22 mouse cellular contexts compared by ENCODE assay signal in the genomic region with DNA sequence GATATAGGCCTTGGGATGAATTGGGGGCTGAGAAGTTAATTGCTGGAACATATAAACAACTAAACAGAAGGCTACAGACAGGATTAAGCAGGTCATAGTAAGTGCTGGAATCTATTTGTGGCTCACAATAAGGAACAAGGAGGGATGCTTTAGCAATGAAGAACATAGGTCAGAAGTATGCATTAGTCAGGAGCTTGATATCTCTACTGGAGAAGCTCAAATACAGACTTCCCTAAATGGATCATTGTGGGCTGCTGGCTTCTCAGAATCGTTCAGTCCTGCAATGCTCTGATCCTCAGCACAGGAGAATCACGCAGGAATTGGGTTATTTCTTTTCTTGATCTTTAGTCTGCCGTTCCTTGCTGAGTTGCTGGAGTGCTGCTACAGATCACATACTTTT.
"Had no signal": no experiment of that assay in that cellular context is flagged by ENCODE, and none has a peak within 500 bp of the region (broad histone marks: within the 10 kb centered on the region; RNA-seq: fewer than 3 reads in every experiment).

No protein-coding gene starts in this region.

- H3K4me3 ChIP-seq: limb, embryonic 10.5 days; limb, embryonic 13.5 days; liver, embryonic 12.5 days; liver, embryonic 15.5 days; midbrain, embryonic 12.5 days; midbrain, embryonic 15.5 days; neural tube, embryonic 12.5 days; neural tube, embryonic 15.5 days had no signal

- H3K36me3 ChIP-seq: limb, embryonic 10.5 days; limb, embryonic 13.5 days; liver, embryonic 12.5 days; liver, embryonic 15.5 days; midbrain, embryonic 12.5 days; midbrain, embryonic 15.5 days; neural tube, embryonic 12.5 days; neural tube, embryonic 15.5 days had no signal

- ATAC-seq: liver, embryonic 12.5 days; midbrain, embryonic 15.5 days had no signal

- H3K9ac ChIP-seq: limb, embryonic 13.5 days; liver, embryonic 12.5 days; liver, embryonic 15.5 days; lung, embryonic 14.5 days; midbrain, embryonic 12.5 days; midbrain, embryonic 15.5 days; neural tube, embryonic 12.5 days; neural tube, embryonic 15.5 days had no signal

- H3K27me3 ChIP-seq: limb, embryonic 13.5 days; liver, embryonic 12.5 days; liver, embryonic 15.5 days; midbrain, embryonic 12.5 days; midbrain, embryonic 15.5 days; neural tube, embryonic 12.5 days; neural tube, embryonic 15.5 days had no signal

- H3K4me2 ChIP-seq: limb, embryonic 13.5 days; liver, embryonic 12.5 days; liver, embryonic 15.5 days; lung, embryonic 14.5 days; midbrain, embryonic 12.5 days; midbrain, embryonic 15.5 days; neural tube, embryonic 12.5 days; neural tube, embryonic 15.5 days had no signal

- H3K9me3 ChIP-seq: limb, embryonic 10.5 days; limb, embryonic 13.5 days; liver, embryonic 12.5 days; liver, embryonic 15.5 days; midbrain, embryonic 12.5 days; midbrain, embryonic 15.5 days; neural tube, embryonic 12.5 days; neural tube, embryonic 15.5 days had no signal

- H3K4me1 ChIP-seq: liver, embryonic 12.5 days; liver, embryonic 15.5 days; midbrain, embryonic 12.5 days; midbrain, embryonic 15.5 days; neural tube, embryonic 12.5 days; neural tube, embryonic 15.5 days had no signal

- H3K27ac ChIP-seq: limb, embryonic 10.5 days; limb, embryonic 13.5 days; liver, embryonic 12.5 days; liver, embryonic 15.5 days; macrophage; midbrain, embryonic 12.5 days; midbrain, embryonic 15.5 days; neural tube, embryonic 12.5 days; neural tube, embryonic 15.5 days had no signal

- DNase-seq: kidney, adult 11 months; kidney, adult 8-10 months; kidney, postnatal 14 days; kidney, postnatal 4 days; layer of hippocampus, adult 9-11 months; liver; lung, embryonic 14.5 days; lung, postnatal 10 days; right cerebral cortex, adult 18-20 months; right cerebral cortex, postnatal 14 days; spleen, adult 18-20 months; thymus, adult 18-20 months; thymus, postnatal 36 days had no signal
